Mouse (Mus musculus) cortical plate, adult 2 months (tissue): ENCODE data around the gene Pycr2.

Experiments used
- CTCF ChIP-seq: fragments of 200-500 bp; IDR thresholded peaks from 2 replicates; pipeline ENCODE4 v1.5.1; 2011; ENCODE audit warnings: mild to moderate bottlenecking, control low read depth, low read length; ENCODE audit not compliant: insufficient read depth; ENCODE audit errors: extremely low read depth
- POLR2A ChIP-seq: fragments of 200-500 bp; IDR thresholded peaks from 2 replicates; pipeline ENCODE4 v1.6.1; 2011; ENCODE audit warnings: mild to moderate bottlenecking, low read length, control low read depth; ENCODE audit not compliant: insufficient read depth; ENCODE audit errors: extremely low read depth

- TF ChIP-seq CTCF: no peak
- TF ChIP-seq POLR2A: no peak
Measured at GRCm38 (mm10) chr1:180956401-180956800, 52.3 kb downstream of the Pycr2 start.
